Mouse (Mus musculus) T-cell, adult 2 months (primary cell): ENCODE data around the gene Lasp1.
"Not testable (repeated sequence)": the region's sequence is repeated elsewhere in the genome, so short reads cannot be mapped to it uniquely, and the experiment has no call there.

Source experiments
- DNase-seq: peaks from one replicate; pipeline ENCODE4 v3.0.0; 2022; ENCODE audit warnings: low spot score

Lasp1 gene

GRCm38 (mm10) chr11:97798782-97799145 lies at the start of gene Lasp1:
Gene Lasp1 (plus strand): TSS chr11:97799000.
- DNase-seq, result peak; percentile 93

GRCm38 (mm10) chr11:97753277-97753676 lies 45.5 kb upstream of the Lasp1 start:
- no peak for DNase-seq

DNA sequence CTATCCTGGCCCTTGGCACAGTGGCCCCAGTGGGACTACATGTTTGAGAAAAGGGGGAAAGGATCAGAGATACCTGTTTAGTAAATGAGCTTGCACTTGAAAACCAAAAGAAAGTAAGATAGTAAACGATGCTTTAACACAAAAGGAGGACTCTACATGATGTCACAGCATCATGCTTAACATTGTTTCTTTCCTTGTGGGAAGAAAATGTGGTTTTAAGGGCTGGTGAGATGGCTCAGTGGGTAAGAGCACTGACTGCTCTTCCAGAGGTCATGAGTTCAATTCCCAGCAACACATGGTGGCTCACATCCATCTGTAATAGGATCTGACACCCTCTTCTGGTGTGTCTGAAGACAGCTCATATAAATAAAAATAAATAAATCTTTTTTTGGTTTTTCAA lies 40.7 kb upstream of the Lasp1 start:
- DNase-seq, result no peak

GRCm38 (mm10) chr11:97758942-97759341 lies 39.9 kb upstream of the Lasp1 start:
- no peak for DNase-seq

DNA sequence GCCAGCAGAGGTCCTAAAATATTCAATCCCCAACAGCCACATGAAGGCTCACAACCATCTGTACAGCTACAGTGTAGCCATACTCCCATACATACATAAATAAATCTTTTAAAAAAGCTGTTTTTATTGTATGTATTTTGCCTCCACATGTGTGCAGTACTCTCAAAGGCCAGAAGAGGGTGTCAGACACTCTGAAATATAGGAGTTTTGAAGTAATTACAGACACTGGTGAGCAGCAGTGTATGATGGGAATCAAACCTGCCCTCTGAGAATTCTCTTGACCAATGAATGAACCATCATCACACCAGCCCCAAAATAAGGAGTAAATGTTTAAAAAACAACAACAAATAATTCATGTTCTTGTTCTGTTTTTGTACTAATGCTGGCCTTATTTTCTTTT lies 37.2 kb upstream of the Lasp1 start:
- no peak for DNase-seq

DNA sequence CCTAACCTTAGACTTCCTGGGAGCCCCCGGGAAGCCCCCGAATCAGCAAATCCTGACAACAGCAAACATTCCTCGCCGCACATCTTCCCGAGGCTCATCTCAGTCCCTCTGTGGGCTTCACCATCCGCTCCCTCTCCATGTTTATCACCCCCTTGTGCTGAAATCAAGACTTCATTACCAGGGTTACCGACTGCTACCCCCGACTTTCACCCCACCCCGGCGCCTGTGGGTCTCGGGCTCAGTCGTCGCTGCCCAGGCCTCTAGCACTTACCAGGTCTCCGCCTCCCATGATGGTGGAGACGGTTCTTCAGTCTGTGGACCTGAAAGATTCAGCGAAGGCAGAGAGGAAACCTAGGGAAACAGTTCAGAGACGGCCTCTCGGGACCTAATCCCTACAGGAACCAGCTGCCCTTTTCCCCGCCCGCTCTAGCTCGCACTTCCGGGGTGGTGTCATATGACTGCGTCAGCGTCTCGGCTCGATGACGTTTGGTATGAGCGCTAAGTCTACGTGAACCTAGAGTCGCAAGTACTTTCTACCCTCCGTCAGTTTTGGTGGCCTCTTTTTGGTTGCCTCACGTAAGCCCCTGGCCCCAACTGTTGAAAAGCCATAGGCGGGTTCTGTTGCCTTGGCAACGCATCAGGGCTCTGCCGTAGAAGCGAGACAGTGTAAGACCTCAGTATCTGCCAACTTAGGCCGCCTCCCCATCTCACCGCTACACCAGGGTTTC lies 32.5 kb upstream of the Lasp1 start, which contains the start of gene Cwc25:
Gene Cwc25, minus strand, starts transcription at position 403 of the 728 bp plus-strand sequence.
- DNase-seq, result peak; percentile 95

DNA sequence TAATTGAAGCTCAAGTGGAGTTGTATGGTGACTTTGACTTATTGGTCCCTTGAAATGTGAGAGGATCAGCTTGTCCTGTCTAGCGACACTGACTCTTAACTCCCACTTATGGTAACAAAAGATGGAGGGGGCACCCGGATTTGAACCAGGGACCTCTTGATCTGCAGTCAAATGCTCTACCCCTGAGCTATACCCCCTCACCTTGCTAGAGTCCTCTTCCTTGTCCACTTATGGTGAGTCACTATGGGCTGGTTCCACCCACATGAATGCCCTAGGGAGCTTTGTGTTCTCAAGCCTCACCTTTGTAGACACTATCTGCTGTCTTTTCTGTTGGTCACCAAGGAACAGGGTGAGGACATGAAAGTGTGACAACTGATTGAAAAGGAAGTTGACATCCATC lies 29.1 kb upstream of the Lasp1 start:
- DNase-seq, result no peak

DNA sequence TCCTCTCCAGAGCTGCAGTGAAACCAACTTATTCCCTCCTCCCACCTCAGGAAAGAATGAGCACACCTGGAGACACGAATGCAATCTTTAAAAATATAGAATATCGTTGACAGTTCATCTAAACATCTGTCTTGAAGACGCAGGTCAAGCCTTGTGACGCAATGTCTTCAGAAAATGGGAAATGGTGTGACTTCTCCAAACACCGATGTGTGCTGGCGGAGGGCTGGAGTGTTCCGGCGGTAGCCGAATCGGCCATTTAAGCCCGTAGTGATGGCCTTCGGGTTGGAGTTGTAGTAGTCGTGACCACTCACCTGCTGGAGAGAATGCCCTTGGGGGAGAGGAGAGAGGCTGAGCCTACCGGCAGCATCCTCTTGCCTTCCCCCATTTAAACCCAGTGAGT lies 27.4 kb upstream of the Lasp1 start:
- no peak for DNase-seq

- no peak for DNase-seq
These were observed 23.6 kb upstream of the Lasp1 start for GRCm38 (mm10) chr11:97775186-97775585.

- no peak for DNase-seq
These were observed 22.8 kb upstream of the Lasp1 start, which contains the start of gene 1700001P01Rik for GRCm38 (mm10) chr11:97775808-97776496. Gene 1700001P01Rik (minus strand): TSS chr11:97775918.

DNA sequence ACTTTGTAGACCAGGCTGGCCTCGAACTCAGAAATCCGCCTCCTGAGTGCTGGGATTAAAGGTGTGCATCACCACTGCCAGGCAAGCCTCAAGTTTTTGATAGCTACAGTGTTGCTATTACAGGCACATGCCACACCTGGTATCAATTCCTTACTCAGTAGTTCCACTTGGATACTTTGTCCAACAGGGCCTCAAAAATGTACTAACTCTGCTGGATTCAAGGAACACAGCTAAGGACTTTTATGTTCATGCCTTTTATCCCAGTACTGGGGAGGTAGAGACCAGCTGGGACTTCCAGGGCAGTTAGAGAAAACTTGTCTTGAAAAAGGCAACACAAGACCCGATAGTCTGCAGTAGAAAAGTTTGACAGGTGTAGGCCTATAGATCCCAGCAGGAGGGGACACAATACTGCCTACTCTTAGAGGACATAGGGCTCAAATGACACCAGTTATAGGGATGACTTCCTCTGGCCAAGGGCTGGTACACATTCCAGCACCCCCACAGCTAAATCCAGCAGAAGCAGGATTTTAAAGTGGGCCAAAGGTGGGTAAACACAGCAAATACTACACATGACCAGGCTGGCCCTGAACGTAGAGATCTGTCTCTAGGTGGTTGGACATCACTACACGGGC lies 22.2 kb upstream of the Lasp1 start:
- DNase-seq, result no peak

DNA sequence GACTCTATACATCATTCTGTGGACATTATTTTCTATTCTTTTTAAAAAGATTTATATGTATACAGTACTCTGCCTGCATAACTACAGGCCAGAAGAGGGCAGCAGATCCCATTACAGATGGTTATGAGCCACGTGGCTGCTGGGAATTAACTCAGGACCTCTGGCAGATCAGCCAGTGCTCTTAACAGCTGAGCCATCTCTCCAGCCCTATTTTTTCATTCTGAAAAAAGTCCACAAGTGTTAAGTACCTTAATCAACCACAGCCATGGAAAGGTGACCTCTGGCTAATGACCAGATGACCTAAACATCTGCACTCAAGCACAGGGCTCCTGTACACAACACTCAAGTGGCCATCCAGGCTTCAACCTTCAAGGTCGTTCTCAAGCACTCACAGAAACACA lies 21.7 kb upstream of the Lasp1 start:
- peak; percentile 24 for DNase-seq

- DNase-seq, result no peak
These were observed 19.9 kb upstream of the Lasp1 start for GRCm38 (mm10) chr11:97778918-97779317.

DNA sequence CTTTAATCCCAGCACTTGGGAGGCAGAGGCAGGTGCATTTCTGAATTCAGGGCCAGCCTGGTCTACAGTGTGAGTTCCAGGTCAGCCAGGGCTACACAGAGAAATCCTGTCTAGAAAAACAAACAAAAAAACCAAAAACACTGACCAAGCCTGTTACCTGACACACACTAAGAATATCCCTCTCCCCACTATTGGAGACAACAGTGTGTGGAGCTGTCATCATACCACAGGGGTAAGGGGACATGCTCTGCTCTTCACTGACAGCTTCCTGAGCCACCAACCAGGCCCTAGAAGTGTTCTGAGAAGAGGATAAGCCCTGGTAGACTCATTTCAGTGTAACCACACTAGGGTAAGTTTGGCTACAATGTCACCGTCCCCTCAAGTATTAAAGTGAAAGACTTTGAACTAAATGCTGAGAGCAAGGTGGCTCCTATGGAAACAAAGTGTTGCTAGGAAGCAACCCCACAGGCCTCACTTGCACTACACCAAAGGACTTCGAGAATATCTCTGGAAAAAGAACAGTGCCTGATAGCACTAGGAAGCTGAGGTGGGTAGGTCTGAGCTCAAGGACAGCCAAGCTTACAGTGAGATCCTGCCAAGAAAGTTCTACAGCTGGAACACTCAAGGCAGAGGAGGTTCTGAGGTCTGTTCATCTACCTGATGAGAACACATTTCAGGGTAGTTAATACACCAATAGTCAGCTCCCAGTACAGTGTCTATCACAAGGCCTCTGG lies 18.7 kb upstream of the Lasp1 start:
- no peak for DNase-seq

GRCm38 (mm10) chr11:97781478-97781831 lies 17.3 kb upstream of the Lasp1 start:
- no peak for DNase-seq

DNA sequence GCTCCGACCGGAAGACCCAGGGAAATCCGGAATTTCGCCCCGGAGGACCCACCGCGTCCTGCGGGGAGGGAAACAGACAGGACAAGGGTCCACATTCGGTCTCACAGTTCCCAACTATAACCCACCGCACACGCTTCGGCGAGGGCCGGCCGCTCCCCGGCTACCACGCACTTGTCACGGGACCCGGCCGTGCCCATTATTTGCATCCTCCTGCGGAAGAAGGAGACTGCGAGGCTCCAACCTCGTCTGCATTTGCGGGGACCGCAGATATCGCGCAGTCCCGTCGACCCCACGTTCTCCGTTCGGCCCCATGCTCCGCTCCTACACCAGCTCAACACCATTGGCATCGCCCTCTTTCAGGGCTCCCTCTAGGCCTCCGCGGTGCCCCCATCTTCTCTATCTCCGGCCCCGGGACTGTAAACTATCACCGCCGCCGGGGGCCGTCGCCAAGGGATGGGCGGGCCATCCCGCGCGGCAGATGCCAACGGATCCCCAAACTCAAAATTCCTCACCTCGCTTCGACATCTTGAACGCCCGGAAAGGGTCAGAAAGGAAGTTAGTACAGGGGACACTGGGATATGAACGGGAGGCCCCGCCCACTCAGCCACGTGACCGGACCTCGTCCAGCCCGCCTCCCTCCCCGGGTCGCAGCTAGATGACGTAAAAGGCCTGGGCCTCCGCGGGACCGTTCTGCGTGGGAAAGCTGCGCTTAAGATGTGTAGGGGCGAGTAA lies 16.8 kb upstream of the Lasp1 start, which contains the start of gene Rpl23:
Gene Rpl23, minus strand, starts transcription at position 606 of the 732 bp plus-strand sequence.
- peak; percentile 97 for DNase-seq

- DNase-seq, result no peak
These were observed 16.3 kb upstream of the Lasp1 start for GRCm38 (mm10) chr11:97782564-97782895.

GRCm38 (mm10) chr11:97787961-97788360 lies 10.8 kb upstream of the Lasp1 start:
- no peak for DNase-seq

DNA sequence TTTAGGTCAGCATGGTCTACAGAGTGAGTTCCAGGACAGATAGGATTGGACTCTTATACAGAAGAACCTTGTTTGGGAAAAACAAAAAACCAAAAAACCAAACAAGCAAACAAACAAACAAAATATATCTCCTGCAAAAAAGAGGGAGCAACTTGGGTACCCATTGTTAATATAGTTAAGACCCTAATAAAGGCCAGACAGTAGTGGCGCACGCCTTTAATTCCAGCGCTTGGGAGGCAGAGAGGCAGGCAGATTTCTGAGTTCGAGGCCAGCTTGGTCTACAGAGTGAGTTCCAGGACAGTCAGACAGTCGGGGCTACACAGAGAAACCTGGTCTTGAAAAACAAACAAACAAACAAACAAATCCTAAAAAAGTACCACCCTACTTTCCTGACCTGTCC lies 9.1 kb upstream of the Lasp1 start:
- no peak for DNase-seq

- not testable (repeated sequence) for DNase-seq
These were observed 7.9 kb upstream of the Lasp1 start for GRCm38 (mm10) chr11:97790778-97791438.

DNA sequence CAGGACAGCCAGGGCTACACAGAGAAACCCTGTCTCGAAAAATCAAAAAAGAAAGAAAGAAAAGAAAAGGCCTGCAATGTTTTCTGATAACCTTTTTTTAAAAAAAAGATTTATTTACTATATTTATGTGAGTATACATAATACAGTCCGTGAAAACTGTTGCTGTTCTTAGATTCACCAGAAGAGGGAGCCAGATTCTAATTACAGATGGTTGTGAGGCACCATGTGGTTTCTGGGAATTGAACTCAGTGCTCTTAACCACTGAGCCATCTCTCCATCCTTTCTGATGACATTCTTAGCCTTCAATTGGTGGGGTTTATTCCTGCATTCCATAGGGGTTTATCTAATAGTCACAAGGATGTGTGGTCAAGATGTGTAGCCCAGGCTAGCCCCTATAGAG lies 5.6 kb upstream of the Lasp1 start:
- DNase-seq, result peak; percentile 73
